Mouse (Mus musculus): ENCODE results near the gene Itpr1.
A peak's percentile ranks its signal among the peaks of the same experiment; 100 is the strongest.

DNA sequence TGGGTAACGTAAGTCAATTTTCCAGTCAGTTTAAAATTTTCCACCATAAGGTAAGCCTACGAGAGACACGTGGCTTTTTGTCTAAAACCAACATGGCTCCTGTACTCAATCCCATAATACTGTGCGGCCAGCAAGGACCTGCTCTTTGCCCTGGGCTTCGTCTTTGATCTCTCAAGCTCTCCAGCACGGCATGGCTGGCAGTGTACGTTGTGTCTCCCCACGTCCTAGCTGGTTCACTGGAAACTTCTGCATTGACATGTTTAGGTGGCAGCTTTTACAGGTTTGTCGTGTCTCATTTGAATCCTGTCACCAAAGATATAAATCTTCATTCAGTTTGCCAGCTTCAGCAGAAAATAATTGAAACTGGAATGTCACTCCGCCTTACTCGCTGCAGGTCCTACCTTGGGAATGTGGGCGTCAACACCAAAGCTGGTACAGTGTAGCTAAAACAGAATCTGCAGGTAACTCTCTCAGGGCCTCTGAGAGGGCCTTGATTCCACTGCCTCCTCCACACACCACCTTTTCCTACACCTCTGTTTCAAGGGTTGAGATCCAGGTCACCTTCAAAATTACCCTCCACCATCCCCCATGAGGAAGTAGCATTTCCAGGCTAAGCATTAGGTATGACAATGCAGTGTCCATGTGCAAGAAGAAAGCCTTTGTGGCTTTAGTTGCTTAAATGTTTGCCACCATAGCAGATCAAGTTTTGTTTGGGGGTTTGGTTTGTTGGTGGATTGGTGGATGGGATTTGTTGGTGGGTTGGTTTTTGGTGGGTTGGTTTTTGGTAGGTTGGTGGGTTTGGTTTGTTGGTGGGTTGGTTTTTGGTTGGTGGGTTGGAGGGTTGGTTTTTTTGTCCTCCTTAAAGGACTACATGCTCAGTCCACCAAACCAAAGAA lies 339.1 kb downstream of the Itpr1 start:
- no peak for TF ChIP-seq CTCF (IDR thresholded peaks at IDR 0.05; ENCODE audit: low read depth)
- TF ChIP-seq EP300 (optimal IDR thresholded peaks at IDR 0.05) = peak; percentile 39
